Mouse (Mus musculus) hindbrain, embryonic 12.5 days (tissue): ENCODE measurements around the gene 1700042G07Rik. TPM values are rescaled to one million over a fixed set of nuclear protein-coding genes. Genes with fewer than 3 reads are reported as not detected.

Experiments used
- ATAC-seq: fragments of 200-750 bp; cut with Nextera tagmentation; 2 replicates; pipeline ENCODE4 v1.8.0; 2017; ENCODE audit warnings: moderate TSS enrichment; ENCODE audit not compliant: low FRiP score
- H3K27ac ChIP-seq: fragments of 300-500 bp; sonication (generic); 2 replicates; pipeline ENCODE4 v1.5.1; 2016; ENCODE audit warnings: mild to moderate bottlenecking
- H3K27me3 ChIP-seq: fragments of 300-500 bp; sonication (generic); 2 replicates; pipeline ENCODE4 v1.6.1; 2016; ENCODE audit warnings: mild to moderate bottlenecking
- H3K36me3 ChIP-seq: fragments of 300-500 bp; sonication (generic); 2 replicates; pipeline ENCODE4 v1.6.1; 2016; ENCODE audit warnings: mild to moderate bottlenecking
- H3K4me1 ChIP-seq: fragments of 300-500 bp; sonication (generic); 2 replicates; pipeline ENCODE4 v1.6.1; 2016
- H3K4me2 ChIP-seq: fragments of 300-500 bp; sonication (generic); replicated peaks from 2 replicates; pipeline ENCODE4 v1.6.1; 2016; ENCODE audit warnings: mild to moderate bottlenecking
- H3K4me3 ChIP-seq: fragments of 300-500 bp; sonication (generic); 2 replicates; pipeline ENCODE4 v1.5.1; 2016; ENCODE audit warnings: mild to moderate bottlenecking
- H3K9ac ChIP-seq: fragments of 300-500 bp; sonication (generic); 2 replicates; pipeline ENCODE4 v1.6.1; 2016; ENCODE audit warnings: mild to moderate bottlenecking, moderate library complexity
- H3K9me3 ChIP-seq: fragments of 300-500 bp; sonication (generic); replicated peaks from 2 replicates; pipeline ENCODE4 v1.6.1; 2016; ENCODE audit warnings: mild to moderate bottlenecking
- whole genome bisulfite sequencing: fragments of 180-500 bp; shearing (Covaris S2); methylation state at CpG from one replicate; pipeline ENCODE4 v1.1.7; 2016; 5-methylcytosine and 5-hydroxymethylcytosine counted together
- polyA plus RNA-seq: library from polyadenylated mRNA; unstranded; fragments of >200 nt; fragmentation: Nextera tagmentation; extraction: Ambion mirVana; gene quantifications from 2 replicates; pipeline ENCODE4 v1.2.1, GENCODE M21; 2016

Gene 1700042G07Rik
- polyA plus RNA-seq, 1 experiment from 2014 or later = not detected

DNA sequence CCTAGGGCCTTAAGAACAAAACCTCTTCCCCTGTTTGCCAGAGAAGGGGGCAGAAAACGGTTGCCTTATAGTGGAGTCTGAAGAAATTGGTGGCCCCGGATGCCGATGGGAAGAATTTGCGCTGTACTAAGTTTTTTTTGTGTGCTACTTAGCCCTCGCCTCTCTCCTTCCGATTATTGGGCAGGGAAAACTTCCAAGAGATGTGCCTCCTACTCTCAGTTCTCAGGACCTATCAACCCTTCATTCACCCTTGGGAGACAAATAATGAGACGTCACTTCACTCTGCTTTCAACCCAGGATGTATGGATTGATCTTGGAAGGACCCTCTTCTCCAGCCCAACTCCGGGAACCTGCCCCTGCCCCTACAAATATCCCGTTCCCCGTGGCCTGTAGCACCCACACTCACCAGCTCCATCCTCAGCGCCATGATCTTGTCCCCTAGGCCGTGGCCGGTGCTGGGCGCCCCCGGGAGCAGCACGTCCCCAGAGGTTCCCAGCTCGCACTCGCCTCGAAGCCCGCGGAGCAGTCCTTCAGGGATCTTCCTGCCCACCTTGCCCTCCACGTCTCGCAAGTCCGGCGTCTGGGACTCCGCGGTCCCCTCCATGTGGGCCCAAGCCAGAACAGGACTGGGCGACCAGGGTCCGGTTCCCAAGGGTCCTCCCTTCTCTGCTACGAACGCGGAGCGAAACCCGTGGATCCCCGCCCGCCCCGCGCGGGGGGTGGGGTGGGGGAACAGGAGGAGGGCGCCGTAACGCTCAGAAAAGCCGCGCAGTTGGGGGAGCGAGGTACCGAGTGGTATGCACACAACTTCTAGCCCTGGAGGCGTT lies 29.1 kb upstream of the 1700042G07Rik start:
- Histone ChIP-seq H3K4me3 (peak overlapping the region; percentile 50), H3K27ac (no peak overlapping the region), H3K9ac (peak overlapping the region; percentile 73), H3K9me3 (no peaks in the 10 kb centered on the region), H3K4me1 (peaks cover 16% of the 10 kb centered on the region), H3K36me3 (no peaks in the 10 kb centered on the region), H3K27me3 (peaks cover 21% of the 10 kb centered on the region), H3K4me2 (peak overlapping the region; percentile 96)
- ATAC-seq = peak; percentile 76
- under 1% methylated on average over 47 of the region's 47 CpGs for WGBS

DNA sequence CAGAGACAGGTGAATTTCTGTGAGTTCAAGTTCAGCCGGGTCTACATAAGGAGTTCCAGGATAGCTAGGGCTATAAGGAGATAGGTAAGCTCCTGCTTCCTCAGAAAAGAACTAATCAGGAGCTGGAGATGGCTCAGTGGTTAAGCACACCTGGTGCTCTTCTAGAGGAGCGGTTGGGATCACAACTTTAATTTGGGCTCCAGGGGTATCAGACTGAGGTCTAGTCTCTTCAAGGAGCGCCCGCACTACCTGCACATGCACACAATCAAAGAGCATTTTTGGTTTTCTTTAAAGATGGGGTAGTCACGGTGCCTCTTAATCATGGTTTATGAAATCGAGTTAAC lies 23.4 kb upstream of the 1700042G07Rik start:
- H3K9ac ChIP-seq = peak overlapping the region; percentile 87
- peaks cover 30% of the 10 kb centered on the region for H3K36me3 ChIP-seq
- peak; percentile 12 for ATAC-seq
- no peaks in the 10 kb centered on the region for H3K27me3 ChIP-seq
- H3K27ac ChIP-seq = peak overlapping the region; percentile 89
- H3K4me2 ChIP-seq = peak overlapping the region; percentile 66
- H3K4me3 ChIP-seq = peak overlapping the region; percentile 70
- no peaks in the 10 kb centered on the region for H3K9me3 ChIP-seq
- peaks cover 15% of the 10 kb centered on the region for H3K4me1 ChIP-seq
- 20% methylated on average over 6 of the region's 6 CpGs for WGBS

DNA sequence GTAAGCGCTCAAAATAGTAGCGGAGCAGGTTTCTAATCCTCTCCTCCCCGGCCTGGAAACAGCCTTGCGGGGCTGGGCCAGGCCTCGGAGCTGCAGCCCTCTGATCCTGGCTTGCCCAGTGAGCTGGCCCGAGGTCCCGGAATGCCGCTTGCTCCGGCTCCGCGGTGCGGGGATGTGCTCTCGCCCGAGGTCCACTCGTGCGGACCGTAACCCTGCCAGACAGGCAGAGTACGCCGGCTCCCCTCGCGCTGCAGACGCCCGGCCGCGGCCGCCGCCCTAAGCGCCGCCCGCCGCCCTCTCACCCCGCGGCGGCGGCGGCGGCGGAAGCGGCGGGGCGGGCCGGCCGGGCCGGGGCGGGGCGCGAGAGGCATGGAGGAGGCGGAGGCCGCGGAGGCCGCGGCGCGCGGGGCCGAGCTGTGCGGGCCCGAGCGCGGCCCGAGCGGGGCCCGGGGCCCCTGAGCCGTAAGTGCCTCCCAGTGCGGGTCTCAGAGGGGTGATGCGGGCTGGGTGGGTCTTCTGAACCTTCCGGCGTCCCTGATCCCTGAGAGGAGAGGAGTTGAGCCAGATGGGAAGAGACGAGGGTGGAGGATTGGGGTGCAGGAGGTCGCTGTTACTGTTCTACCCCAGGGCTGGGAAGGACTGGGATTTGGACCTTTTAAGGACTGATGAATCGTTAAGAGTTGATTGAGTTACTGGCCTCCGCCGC lies 22.9 kb upstream of the 1700042G07Rik start:
- Histone ChIP-seq H3K4me2 (peak overlapping the region; percentile 66), H3K9ac (peak overlapping the region; percentile 87), H3K4me1 (peaks cover 15% of the 10 kb centered on the region), H3K27me3 (no peaks in the 10 kb centered on the region), H3K9me3 (no peaks in the 10 kb centered on the region), H3K4me3 (peak overlapping the region; percentile 70), H3K27ac (peak overlapping the region; percentile 89), H3K36me3 (peaks cover 35% of the 10 kb centered on the region)
- ATAC-seq = peak; percentile 95
- under 1% methylated on average over 61 of the region's 73 CpGs for WGBS

DNA sequence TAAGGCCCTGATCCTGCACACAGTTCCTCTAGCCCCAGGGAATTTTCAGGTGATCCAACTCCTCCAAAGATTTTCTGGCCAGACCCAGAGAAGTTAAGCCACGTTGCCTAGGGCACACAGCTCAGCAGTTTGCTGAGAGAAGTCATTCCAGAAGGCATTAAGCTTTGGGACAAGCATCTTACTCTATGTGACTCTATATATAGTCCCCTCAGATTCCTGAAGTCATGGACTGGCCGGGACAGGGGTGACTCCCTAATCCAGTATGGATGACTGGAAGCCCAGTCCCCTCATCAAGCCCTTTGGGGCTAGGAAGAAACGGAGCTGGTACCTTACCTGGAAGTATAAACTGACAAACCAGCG lies 22.3 kb upstream of the 1700042G07Rik start:
- Histone ChIP-seq H3K4me3 (peak overlapping the region; percentile 70), H3K27ac (no peak overlapping the region; the same call in 1 of the 2 replicates), H3K36me3 (peaks cover 41% of the 10 kb centered on the region), H3K9ac (peak overlapping the region; percentile 87), H3K9me3 (no peaks in the 10 kb centered on the region), H3K27me3 (no peaks in the 10 kb centered on the region), H3K4me2 (peak overlapping the region; percentile 66), H3K4me1 (peaks cover 15% of the 10 kb centered on the region)
- peak; percentile 57 for ATAC-seq
- 29% methylated on average over 4 of the region's 4 CpGs for WGBS

DNA sequence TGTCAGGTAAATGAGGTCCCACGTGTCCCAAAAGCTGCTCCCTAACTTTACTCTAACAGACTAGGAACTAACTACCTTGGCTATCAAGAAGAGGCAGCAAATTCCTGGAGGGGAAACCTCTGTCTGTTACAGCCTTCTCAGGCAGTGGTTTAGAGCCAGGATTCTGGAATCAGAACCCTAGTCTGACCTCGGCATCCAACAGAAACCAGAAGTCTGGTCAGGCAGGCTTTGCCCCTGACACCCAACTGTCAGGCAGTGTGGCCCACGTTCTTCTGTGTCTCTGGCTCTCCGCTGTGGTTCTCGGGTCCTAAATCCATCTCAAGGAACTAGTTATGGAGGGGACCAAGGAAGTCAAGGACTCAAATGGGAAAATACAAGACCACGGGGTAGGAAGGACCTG lies 21.9 kb upstream of the 1700042G07Rik start, which contains the start of gene Lurap1:
TSS of gene Lurap1 (minus strand) at position 101 of the 400 bp plus-strand sequence.
- H3K27ac ChIP-seq = peak within 1 kb of the TSS; percentile 89
- H3K4me3 ChIP-seq = peak within 1 kb of the TSS; percentile 70
- 79% methylated on average over 6 of the region's 6 CpGs for WGBS
- H3K9ac ChIP-seq = peak within 1 kb of the TSS; percentile 87
- H3K4me2 ChIP-seq = peak within 1 kb of the TSS; percentile 66
- ATAC-seq = no peak
- no peaks in the 10 kb centered on the region for H3K27me3 ChIP-seq
- peaks cover 15% of the 10 kb centered on the region for H3K4me1 ChIP-seq
- H3K36me3 ChIP-seq = peaks cover 45% of the 10 kb centered on the region
- no peaks in the 10 kb centered on the region for H3K9me3 ChIP-seq

DNA sequence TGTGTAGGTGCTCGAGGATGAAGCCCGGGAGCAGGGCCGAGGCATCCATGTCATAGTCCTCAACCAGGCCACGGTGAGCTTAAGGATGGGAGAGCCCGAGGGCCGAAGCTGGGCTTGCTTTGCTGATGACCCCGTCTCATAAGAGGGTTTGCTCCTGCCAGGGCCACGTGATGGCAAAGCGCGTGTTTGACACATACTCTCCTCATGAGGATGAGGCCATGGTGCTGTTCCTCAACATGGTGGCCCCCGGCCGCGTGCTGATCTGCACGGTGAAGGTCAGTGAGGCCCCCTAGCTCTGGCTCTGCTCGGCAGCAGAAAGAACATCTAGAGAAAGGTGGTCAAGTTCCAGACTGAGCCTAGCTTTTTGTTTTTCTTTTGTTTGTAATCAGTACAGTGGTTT lies 20.5 kb upstream of the 1700042G07Rik start:
- no peaks in the 10 kb centered on the region for H3K9me3 ChIP-seq
- no peak overlapping the region for H3K27ac ChIP-seq
- no peaks in the 10 kb centered on the region for H3K27me3 ChIP-seq
- H3K9ac ChIP-seq = no peak overlapping the region
- peaks cover 59% of the 10 kb centered on the region for H3K36me3 ChIP-seq
- H3K4me2 ChIP-seq = no peak overlapping the region
- WGBS = 94% methylated on average over 15 of the region's 15 CpGs
- H3K4me3 ChIP-seq = no peak overlapping the region
- H3K4me1 ChIP-seq = peaks cover 15% of the 10 kb centered on the region
- no peak for ATAC-seq

DNA sequence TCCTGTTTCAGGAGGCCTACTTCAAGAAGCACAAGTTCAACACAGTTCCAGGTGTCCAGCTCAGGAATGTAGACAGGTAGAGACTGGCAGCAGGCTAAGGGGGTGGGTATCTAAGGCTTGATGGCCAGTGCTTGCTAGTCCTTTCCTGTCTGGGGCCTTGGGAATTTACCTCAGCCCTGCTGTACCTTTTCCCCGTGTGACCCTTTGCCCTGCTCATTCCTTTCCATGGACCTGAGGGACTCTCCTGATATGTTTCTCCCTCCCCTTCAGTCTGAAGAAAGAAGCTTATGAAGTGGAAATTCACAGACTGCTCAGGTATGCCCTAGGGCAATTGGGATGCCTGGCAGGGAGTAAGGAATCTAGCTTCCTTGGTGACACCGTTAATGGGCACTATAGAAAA lies 15.3 kb upstream of the 1700042G07Rik start:
- WGBS = 97% methylated on average over 2 of the region's 2 CpGs
- Histone ChIP-seq H3K4me2 (no peak overlapping the region), H3K9me3 (no peaks in the 10 kb centered on the region), H3K4me1 (no peaks in the 10 kb centered on the region), H3K9ac (no peak overlapping the region), H3K27ac (no peak overlapping the region), H3K36me3 (peaks cover 72% of the 10 kb centered on the region), H3K27me3 (no peaks in the 10 kb centered on the region), H3K4me3 (no peak overlapping the region)
- ATAC-seq = no peak

DNA sequence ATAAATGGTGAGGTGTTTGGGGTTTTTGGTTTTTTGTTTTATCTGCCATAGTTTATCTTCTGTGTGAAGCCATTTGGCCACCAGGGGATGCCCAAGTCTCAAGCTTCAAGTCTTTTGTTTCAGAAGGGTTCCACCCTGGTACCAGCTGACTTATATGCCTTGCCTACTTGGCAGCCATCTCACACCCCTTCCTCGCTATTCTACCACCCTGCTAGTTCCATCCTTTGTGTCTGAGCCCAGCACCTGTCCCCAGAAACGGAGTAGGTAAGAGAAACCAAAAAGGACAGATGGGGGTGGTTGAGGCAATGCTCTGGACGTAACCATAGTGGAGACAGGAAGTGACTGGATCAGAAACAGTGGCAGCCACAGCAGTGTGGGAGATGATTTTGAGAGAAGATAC lies 13.3 kb upstream of the 1700042G07Rik start:
- Histone ChIP-seq H3K4me1 (no peaks in the 10 kb centered on the region), H3K36me3 (peaks cover 51% of the 10 kb centered on the region), H3K4me2 (no peak overlapping the region), H3K27me3 (no peaks in the 10 kb centered on the region), H3K4me3 (no peak overlapping the region), H3K27ac (no peak overlapping the region), H3K9me3 (no peaks in the 10 kb centered on the region), H3K9ac (no peak overlapping the region)
- ATAC-seq = no peak
- 82% methylated on average over 3 of the region's 3 CpGs for WGBS

DNA sequence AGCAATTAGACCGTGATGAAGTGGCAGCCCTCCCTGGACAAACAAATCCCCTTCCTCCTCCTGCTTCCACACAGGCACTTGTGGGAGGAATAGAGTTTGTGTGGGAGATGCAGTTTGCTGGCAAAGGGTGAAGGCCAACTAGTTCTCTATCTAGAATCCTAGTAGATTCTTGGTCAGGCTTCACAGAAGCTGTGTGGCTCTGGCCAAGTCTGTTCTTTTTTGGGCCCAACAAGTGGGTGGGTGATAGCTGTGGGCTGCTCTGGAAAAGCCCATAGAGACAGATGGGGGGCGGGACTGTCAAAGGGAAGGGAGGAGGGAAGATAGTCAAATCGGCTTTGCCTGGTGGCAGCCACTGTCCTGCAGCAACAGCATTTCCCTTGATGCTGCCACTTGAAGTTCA lies 12.4 kb upstream of the 1700042G07Rik start:
- Histone ChIP-seq H3K36me3 (peaks cover 43% of the 10 kb centered on the region), H3K4me3 (no peak overlapping the region), H3K27ac (no peak overlapping the region), H3K27me3 (no peaks in the 10 kb centered on the region), H3K4me2 (no peak overlapping the region), H3K4me1 (no peaks in the 10 kb centered on the region), H3K9me3 (no peaks in the 10 kb centered on the region), H3K9ac (no peak overlapping the region)
- no peak for ATAC-seq
- 86% methylated on average over 3 of the region's 3 CpGs for WGBS

DNA sequence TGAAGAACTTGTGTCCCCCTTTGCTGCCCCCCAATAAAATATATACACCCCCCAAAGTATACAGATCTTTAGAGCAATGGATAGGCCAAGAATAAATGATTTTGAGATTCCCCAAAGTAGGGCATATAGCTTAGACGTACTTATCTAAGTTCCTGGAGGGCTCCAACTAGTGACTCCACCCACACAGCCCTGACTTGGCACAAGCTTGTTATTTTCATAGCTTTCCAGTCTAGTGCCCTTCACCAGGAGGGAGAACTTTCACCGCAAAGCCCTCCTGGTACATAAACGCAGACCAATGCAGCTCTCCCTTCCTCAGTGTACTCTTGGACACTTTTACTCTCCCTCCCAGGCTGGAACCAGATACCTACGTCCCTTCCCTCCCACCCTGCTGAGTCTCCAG lies 11.0 kb upstream of the 1700042G07Rik start:
- no peak overlapping the region for H3K27ac ChIP-seq
- no peak overlapping the region for H3K4me3 ChIP-seq
- H3K36me3 ChIP-seq = peaks cover 29% of the 10 kb centered on the region
- WGBS = 74% methylated on average over 4 of the region's 4 CpGs
- H3K9ac ChIP-seq = no peak overlapping the region
- H3K27me3 ChIP-seq = no peaks in the 10 kb centered on the region
- no peak overlapping the region for H3K4me2 ChIP-seq
- no peaks in the 10 kb centered on the region for H3K9me3 ChIP-seq
- ATAC-seq = no peak
- 0 out of 2 replicates have a peak, but pooled peaks cover 2% of the 10 kb centered on the region for H3K4me1 ChIP-seq

DNA sequence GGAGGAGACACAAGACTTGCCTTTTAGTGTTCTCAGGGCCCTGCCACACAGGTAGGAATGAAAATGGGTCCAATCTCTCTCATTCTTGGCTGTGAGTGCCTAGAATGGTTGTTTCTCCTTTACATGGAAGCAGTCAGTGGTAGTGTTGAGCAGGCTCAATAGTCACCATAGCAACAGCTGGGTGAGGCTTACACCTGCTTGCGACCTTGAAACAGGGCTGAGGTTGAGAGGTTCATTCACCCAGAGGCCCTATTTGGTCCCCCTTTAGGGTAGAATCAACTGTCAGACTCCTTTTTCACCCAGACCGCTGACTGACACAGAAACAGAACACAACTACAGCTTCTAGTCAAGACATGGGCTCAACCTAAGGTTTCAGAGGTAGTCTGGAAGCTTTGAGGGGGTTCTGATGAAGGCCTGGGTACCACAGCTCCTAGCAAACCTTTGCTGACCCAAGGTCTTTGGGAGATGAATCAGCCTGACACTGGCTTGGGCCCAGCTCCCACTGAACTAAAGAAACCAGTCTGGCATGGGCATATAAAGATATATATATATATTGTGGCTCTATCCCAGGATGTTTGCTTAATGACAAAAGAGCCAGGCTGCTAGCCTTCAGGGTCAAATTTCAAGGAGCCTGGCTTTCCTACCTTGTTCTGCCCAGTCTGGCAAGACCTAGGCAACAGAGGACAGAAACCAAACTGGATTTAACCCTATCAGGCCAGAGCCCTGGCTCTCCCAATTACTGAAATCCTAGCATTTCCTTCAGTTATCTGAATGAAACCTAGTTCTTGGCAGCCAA lies 8.2 kb upstream of the 1700042G07Rik start:
- no peak overlapping the region for H3K4me2 ChIP-seq
- 0 out of 2 replicates have a peak, but pooled peaks cover 2% of the 10 kb centered on the region for H3K4me1 ChIP-seq
- H3K27me3 ChIP-seq = no peaks in the 10 kb centered on the region
- H3K36me3 ChIP-seq = 0 out of 2 replicates have a peak, but pooled peaks cover 6% of the 10 kb centered on the region
- H3K9me3 ChIP-seq = no peaks in the 10 kb centered on the region
- H3K9ac ChIP-seq = no peak overlapping the region
- H3K4me3 ChIP-seq = no peak overlapping the region
- no peak for ATAC-seq
- 78% methylated on average over 2 of the region's 2 CpGs for WGBS
- H3K27ac ChIP-seq = no peak overlapping the region
